Mouse (Mus musculus) midbrain, embryonic 15.5 days (tissue): Measurements from ENCODE around the gene Zfp94. TPM values are rescaled to one million over a fixed set of nuclear protein-coding genes. Genes with fewer than 3 reads are reported as not detected.

Source experiments
- ATAC-seq: fragments of 200-750 bp; cut with Nextera tagmentation; replicated peaks from 2 replicates; pipeline ENCODE4 v1.8.0; 2017; ENCODE audit warnings: moderate TSS enrichment
- H3K27ac ChIP-seq: fragments of 300-500 bp; sonication (generic); 2 replicates; pipeline ENCODE4 v1.5.1; 2015; ENCODE audit warnings: mild to moderate bottlenecking, inconsistent platforms
- H3K27me3 ChIP-seq: fragments of 300-500 bp; sonication (generic); replicated peaks from 2 replicates; pipeline ENCODE4 v1.6.1; 2015; ENCODE audit warnings: inconsistent platforms
- H3K36me3 ChIP-seq: fragments of 300-500 bp; sonication (generic); replicated peaks from 2 replicates; pipeline ENCODE4 v1.6.1; 2015; ENCODE audit warnings: inconsistent platforms
- H3K4me1 ChIP-seq: fragments of 300-500 bp; sonication (generic); 2 replicates; pipeline ENCODE4 v1.6.1; 2015; ENCODE audit warnings: inconsistent platforms
- H3K4me2 ChIP-seq: fragments of 300-500 bp; sonication (generic); 2 replicates; pipeline ENCODE4 v1.6.1; 2015; ENCODE audit warnings: inconsistent platforms, mild to moderate bottlenecking, moderate library complexity
- H3K4me3 ChIP-seq: fragments of 300-500 bp; sonication (generic); 2 replicates; pipeline ENCODE4 v1.5.1; 2015; ENCODE audit warnings: mild to moderate bottlenecking, inconsistent platforms
- H3K9ac ChIP-seq: fragments of 300-500 bp; sonication (generic); 2 replicates; pipeline ENCODE4 v1.6.1; 2015; ENCODE audit warnings: mild to moderate bottlenecking, inconsistent platforms
- H3K9me3 ChIP-seq: fragments of 300-500 bp; sonication (generic); 2 replicates; pipeline ENCODE4 v1.6.1; 2016; ENCODE audit warnings: inconsistent platforms
- WGBS: fragments of 180-500 bp; shearing (Covaris S2); methylation state at CpG from one replicate; pipeline ENCODE4 v1.1.7; 2015; ENCODE audit warnings: mixed read lengths; 5-methylcytosine and 5-hydroxymethylcytosine counted together
- polyA plus RNA-seq: library from polyadenylated mRNA; unstranded; fragments of >200 nt; fragmentation: Nextera tagmentation; extraction: Ambion mirVana; gene quantifications from 2 replicates; pipeline ENCODE4 v1.2.1, GENCODE M21; 2015

The Zfp94 gene
- 23.6 and 24.5 TPM in 2 replicates for polyA plus RNA-seq

DNA sequence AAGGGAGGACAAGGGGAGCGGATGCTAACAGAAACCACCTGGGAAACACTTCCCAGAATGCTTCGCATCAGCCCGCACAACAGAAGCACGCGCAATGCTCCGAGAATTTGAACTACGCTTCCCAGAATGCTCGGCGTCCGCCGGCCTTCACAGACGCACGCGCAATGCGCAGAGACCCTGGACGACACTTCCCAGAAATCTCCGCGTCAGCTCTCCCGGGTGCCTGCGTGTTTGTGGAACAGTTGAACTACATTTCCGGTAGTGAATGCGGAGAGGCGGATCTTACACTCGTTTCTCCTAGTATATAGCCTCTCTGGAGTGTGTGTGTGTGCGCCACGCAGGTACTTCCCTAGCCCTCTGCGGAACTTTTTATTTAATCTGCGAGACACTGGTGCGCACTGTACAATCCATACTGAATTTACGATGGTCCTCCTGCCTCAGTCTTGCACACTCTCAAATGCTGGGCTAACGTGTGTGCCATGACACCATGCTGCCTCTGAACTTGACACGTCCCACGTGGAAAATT is at the start of gene Zfp94:
TSS of gene Zfp94 (minus strand) at position 100 of the 526 bp plus-strand sequence.
- Histone ChIP-seq H3K4me2 (peak within 1 kb of the TSS; percentile 75), H3K9ac (peak within 1 kb of the TSS; percentile 82), H3K9me3 (no peaks in the 10 kb centered on the region), H3K27ac (peak within 1 kb of the TSS; percentile 83), H3K36me3 (no peaks in the 10 kb centered on the region; the same call in 1 of the 2 replicates), H3K27me3 (no peaks in the 10 kb centered on the region; the same call in 1 of the 2 replicates), H3K4me3 (peak within 1 kb of the TSS; percentile 66), H3K4me1 (peaks cover 13% of the 10 kb centered on the region)
- WGBS, result under 1% methylated on average over 33 of the region's 33 CpGs
- ATAC-seq, result peak; percentile 95

DNA sequence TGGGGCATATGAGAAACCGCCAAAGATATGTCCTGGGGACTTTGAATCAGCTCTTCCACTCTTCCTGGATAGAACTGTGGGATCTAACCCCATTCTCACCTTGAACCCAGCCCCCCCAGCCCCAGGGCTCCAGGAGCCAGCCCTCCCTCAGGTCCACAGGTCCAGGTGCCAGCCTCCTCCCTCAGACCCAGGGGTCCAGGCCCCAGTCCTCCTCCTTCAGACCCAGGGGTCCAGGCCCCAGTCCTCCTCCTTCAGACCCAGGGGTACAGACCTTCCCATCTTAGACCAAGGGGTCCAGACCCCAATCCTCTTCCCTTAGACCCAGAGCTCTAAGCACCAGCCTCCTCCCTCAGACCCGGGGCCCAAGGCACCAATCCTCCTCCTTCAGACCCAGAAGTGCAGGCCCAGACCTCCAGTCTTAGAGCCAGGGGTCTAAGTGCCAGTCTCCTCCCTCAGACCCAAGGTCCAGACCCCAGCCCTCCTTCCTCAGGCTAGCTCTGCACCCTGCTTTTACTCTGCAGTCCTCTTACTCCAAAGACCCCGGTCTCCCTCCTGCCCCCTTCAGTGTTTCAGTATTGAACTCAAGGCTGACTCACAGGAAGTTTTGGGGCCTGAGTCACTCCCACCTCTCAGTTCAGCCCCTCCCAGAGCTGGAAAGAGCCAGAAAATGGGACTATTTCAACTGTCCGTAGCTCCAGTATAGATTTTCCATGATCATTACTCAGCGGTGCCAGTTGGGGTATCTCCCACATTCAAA is 49.0 kb upstream of the Zfp94 start:
- 81% methylated on average over 5 of the region's 5 CpGs for WGBS
- H3K4me1 ChIP-seq, result no peaks in the 10 kb centered on the region; the same call in 1 of the 2 replicates
- ATAC-seq, result peak; percentile 46
- no peak overlapping the region for H3K9ac ChIP-seq
- no peak overlapping the region for H3K4me3 ChIP-seq
- H3K9me3 ChIP-seq, result no peaks in the 10 kb centered on the region
- H3K36me3 ChIP-seq, result no peaks in the 10 kb centered on the region
- H3K27me3 ChIP-seq, result peaks cover 4% of the 10 kb centered on the region; the same call in 1 of the 2 replicates
- no peak overlapping the region for H3K27ac ChIP-seq
- H3K4me2 ChIP-seq, result no peak overlapping the region

DNA sequence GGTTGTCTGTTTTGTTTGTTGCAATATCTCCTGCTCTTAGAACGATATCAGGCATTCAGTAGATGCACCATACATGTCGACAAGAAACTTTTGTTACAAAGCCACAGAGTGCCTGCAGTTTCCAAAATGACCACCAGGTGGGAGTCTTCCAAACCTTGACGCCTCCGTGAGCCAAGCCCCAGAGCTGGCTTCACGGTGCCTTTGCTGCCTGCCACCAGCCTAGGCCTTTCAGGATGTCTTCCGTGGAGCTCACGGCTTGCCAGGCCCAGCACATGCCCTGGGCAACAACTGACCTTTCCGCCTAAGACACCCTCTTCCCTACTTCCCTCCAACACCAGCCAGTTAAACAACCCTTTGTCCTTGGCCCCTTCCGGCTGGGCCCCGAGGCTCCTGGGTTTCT is 48.4 kb upstream of the Zfp94 start:
- Histone ChIP-seq H3K4me3 (no peak overlapping the region), H3K4me1 (no peaks in the 10 kb centered on the region; the same call in 1 of the 2 replicates), H3K36me3 (no peaks in the 10 kb centered on the region), H3K27ac (no peak overlapping the region), H3K4me2 (no peak overlapping the region), H3K9me3 (no peaks in the 10 kb centered on the region), H3K9ac (no peak overlapping the region), H3K27me3 (peaks cover 4% of the 10 kb centered on the region; the same call in 1 of the 2 replicates)
- WGBS, result 21% methylated on average over 10 of the region's 10 CpGs
- ATAC-seq, result peak; percentile 78

GRCm38 (mm10) chr7:24363228-24363627 is 46.8 kb upstream of the Zfp94 start:
- WGBS, result 24% methylated on average over 6 of the region's 7 CpGs
- H3K9me3 ChIP-seq, result no peaks in the 10 kb centered on the region
- H3K27ac ChIP-seq, result no peak overlapping the region
- H3K36me3 ChIP-seq, result no peaks in the 10 kb centered on the region
- no peak overlapping the region for H3K9ac ChIP-seq
- H3K4me3 ChIP-seq, result no peak overlapping the region
- H3K4me2 ChIP-seq, result no peak overlapping the region
- ATAC-seq, result no peak
- H3K4me1 ChIP-seq, result no peaks in the 10 kb centered on the region; the same call in 1 of the 2 replicates
- H3K27me3 ChIP-seq, result peaks cover 4% of the 10 kb centered on the region; the same call in 1 of the 2 replicates

GRCm38 (mm10) chr7:24361001-24361400 is 44.5 kb upstream of the Zfp94 start:
- H3K4me3 ChIP-seq, result no peak overlapping the region
- no peak overlapping the region for H3K4me2 ChIP-seq
- 69% methylated on average over 4 of the region's 4 CpGs for WGBS
- no peaks in the 10 kb centered on the region for H3K9me3 ChIP-seq
- H3K9ac ChIP-seq, result no peak overlapping the region
- H3K36me3 ChIP-seq, result no peaks in the 10 kb centered on the region
- H3K4me1 ChIP-seq, result no peaks in the 10 kb centered on the region; the same call in 1 of the 2 replicates
- H3K27me3 ChIP-seq, result peaks cover 4% of the 10 kb centered on the region; the same call in 1 of the 2 replicates
- H3K27ac ChIP-seq, result no peak overlapping the region
- ATAC-seq, result no peak

GRCm38 (mm10) chr7:24359269-24359668 is 42.8 kb upstream of the Zfp94 start:
- H3K27me3 ChIP-seq, result peaks cover 3% of the 10 kb centered on the region; the same call in 1 of the 2 replicates
- no peak overlapping the region for H3K4me2 ChIP-seq
- 27% methylated on average over 9 of the region's 9 CpGs for WGBS
- no peak overlapping the region for H3K27ac ChIP-seq
- no peak for ATAC-seq
- H3K4me3 ChIP-seq, result no peak overlapping the region
- H3K4me1 ChIP-seq, result no peaks in the 10 kb centered on the region
- H3K9ac ChIP-seq, result no peak overlapping the region
- no peaks in the 10 kb centered on the region for H3K36me3 ChIP-seq
- no peaks in the 10 kb centered on the region for H3K9me3 ChIP-seq

- Histone ChIP-seq H3K4me2 (no peak overlapping the region), H3K4me1 (no peaks in the 10 kb centered on the region), H3K9ac (no peak overlapping the region), H3K4me3 (no peak overlapping the region), H3K9me3 (no peaks in the 10 kb centered on the region), H3K36me3 (no peaks in the 10 kb centered on the region), H3K27me3 (no peaks in the 10 kb centered on the region), H3K27ac (no peak overlapping the region)
- WGBS, result 53% methylated on average over 4 of the region's 4 CpGs
- no peak for ATAC-seq
Measured at GRCm38 (mm10) chr7:24357899-24358298, 41.4 kb upstream of the Zfp94 start.

DNA sequence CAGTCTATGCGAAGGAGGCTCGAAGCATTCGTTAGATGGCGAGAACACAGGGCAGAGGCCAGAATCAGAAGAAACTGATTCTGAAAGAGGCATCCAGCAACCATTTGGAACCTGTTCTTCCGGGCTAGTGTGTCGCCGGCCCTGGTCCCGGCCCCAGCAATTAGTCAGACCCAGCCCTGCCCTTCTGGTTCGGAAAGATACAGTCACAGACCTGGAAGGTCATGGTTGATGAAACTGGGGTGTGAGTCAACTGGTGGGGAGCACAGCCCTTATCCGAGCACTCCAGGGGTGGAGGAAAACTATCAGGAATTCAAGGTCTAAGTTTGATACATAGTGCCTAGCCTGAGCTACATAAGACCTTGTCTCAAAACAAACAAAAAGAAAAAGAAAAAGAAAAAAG is 39.6 kb upstream of the Zfp94 start:
- ATAC-seq, result no peak
- Histone ChIP-seq H3K27me3 (no peaks in the 10 kb centered on the region), H3K4me3 (no peak overlapping the region), H3K4me2 (no peak overlapping the region), H3K9ac (no peak overlapping the region), H3K36me3 (no peaks in the 10 kb centered on the region), H3K4me1 (no peaks in the 10 kb centered on the region), H3K9me3 (no peaks in the 10 kb centered on the region), H3K27ac (no peak overlapping the region)
- 79% methylated on average over 10 of the region's 10 CpGs for WGBS

- no peak overlapping the region for H3K9ac ChIP-seq
- no peaks in the 10 kb centered on the region for H3K4me1 ChIP-seq
- H3K9me3 ChIP-seq, result no peaks in the 10 kb centered on the region
- H3K36me3 ChIP-seq, result no peaks in the 10 kb centered on the region
- no peak for ATAC-seq
- WGBS, result 86% methylated on average over 6 of the region's 6 CpGs
- H3K4me3 ChIP-seq, result no peak overlapping the region
- no peak overlapping the region for H3K27ac ChIP-seq
- no peaks in the 10 kb centered on the region for H3K27me3 ChIP-seq
- H3K4me2 ChIP-seq, result no peak overlapping the region
Measured at GRCm38 (mm10) chr7:24355646-24356045, 39.2 kb upstream of the Zfp94 start.

DNA sequence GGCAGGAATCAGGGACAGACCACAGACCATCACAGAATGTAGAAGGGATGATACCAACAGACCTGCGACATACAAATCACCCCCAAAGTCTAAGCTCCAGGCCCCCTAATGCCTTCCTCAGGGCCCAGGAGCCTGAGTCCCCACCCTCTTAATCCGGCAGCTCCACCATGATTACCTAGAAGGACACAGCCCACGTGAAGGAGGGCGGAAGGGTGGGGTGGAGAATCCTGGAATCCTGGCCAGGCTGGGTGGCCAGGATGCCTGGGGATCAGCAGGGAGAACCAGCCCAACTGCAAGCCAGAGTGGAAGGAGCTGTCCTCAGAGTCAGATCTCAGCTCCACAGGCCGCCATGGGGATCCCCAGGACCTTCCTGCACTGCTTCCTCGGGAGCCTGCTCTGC is 32.4 kb upstream of the Zfp94 start, which contains the start of gene Lypd5:
TSS of gene Lypd5 (plus strand) at position 301 of the 400 bp plus-strand sequence.
- Histone ChIP-seq H3K9me3 (no peaks in the 10 kb centered on the region), H3K4me1 (no peaks in the 10 kb centered on the region), H3K27ac (no peak within 1 kb of the TSS), H3K27me3 (no peaks in the 10 kb centered on the region), H3K9ac (no peak within 1 kb of the TSS), H3K4me2 (no peak within 1 kb of the TSS), H3K36me3 (no peaks in the 10 kb centered on the region), H3K4me3 (no peak within 1 kb of the TSS)
- 42% methylated on average over 6 of the region's 6 CpGs for WGBS
- ATAC-seq, result no peak

GRCm38 (mm10) chr7:24346444-24346843 is 30.0 kb upstream of the Zfp94 start:
- no peaks in the 10 kb centered on the region for H3K4me1 ChIP-seq
- no peak for ATAC-seq
- 70% methylated on average over 5 of the region's 5 CpGs for WGBS

GRCm38 (mm10) chr7:24343701-24344272 is 27.3 kb upstream of the Zfp94 start:
- no peak overlapping the region for H3K9ac ChIP-seq
- H3K4me2 ChIP-seq, result no peak overlapping the region
- H3K36me3 ChIP-seq, result no peaks in the 10 kb centered on the region
- no peaks in the 10 kb centered on the region for H3K4me1 ChIP-seq
- ATAC-seq, result no peak
- no peak overlapping the region for H3K4me3 ChIP-seq
- H3K27ac ChIP-seq, result no peak overlapping the region
- H3K9me3 ChIP-seq, result no peaks in the 10 kb centered on the region
- 66% methylated on average over 7 of the region's 7 CpGs for WGBS
- H3K27me3 ChIP-seq, result no peaks in the 10 kb centered on the region

More at GRCm38 (mm10) chr7:24346444-24346843, 30.0 kb upstream of the Zfp94 start:
- no peak overlapping the region for H3K9ac ChIP-seq
- no peak overlapping the region for H3K27ac ChIP-seq
- H3K36me3 ChIP-seq, result no peaks in the 10 kb centered on the region
- no peaks in the 10 kb centered on the region for H3K27me3 ChIP-seq
- no peaks in the 10 kb centered on the region for H3K9me3 ChIP-seq
- H3K4me2 ChIP-seq, result no peak overlapping the region
- no peak overlapping the region for H3K4me3 ChIP-seq
